Mouse (Mus musculus): Measurements from ENCODE around the gene Espnl. TPM values are rescaled to one million over a fixed set of nuclear protein-coding genes. Genes with fewer than 3 reads are reported as not detected.

Espnl gene
- under 1 TPM in 1 of 2 experiments, not detected in 1; 0.10 TPM for total RNA-seq (2021)

GRCm38 (mm10) chr1:91321760-91322438 lies at the start of gene Espnl:
TSS of gene Espnl (plus strand) at chr1:91322075.
- DNase-seq = peak; percentile 39 to 43
- intact Hi-C loops (cut with DNase I) = no loop called here

- intact Hi-C loops (cut with DNase I) = no loop called here
- no peak for DNase-seq
These were observed 49.6 kb upstream of the Espnl start for GRCm38 (mm10) chr1:91272260-91272659.

GRCm38 (mm10) chr1:91276581-91276980 lies 45.3 kb upstream of the Espnl start:
- intact Hi-C loops (cut with DNase I) = no loop called here
- DNase-seq = no peak

GRCm38 (mm10) chr1:91277480-91277879 lies 44.4 kb upstream of the Espnl start:
- DNase-seq = no peak
- intact Hi-C loops (cut with DNase I) = no loop called here

GRCm38 (mm10) chr1:91278410-91279119 lies 43.3 kb upstream of the Espnl start:
- DNase-seq = no peak
- intact Hi-C loops (cut with DNase I) = no loop called here

GRCm38 (mm10) chr1:91279126-91279525 lies 42.7 kb upstream of the Espnl start:
- intact Hi-C loops (cut with DNase I) = no loop called here
- no peak for DNase-seq

GRCm38 (mm10) chr1:91282582-91282981 lies 39.3 kb upstream of the Espnl start:
- no peak for DNase-seq

GRCm38 (mm10) chr1:91289375-91289774 lies 32.5 kb upstream of the Espnl start:
- no peak for DNase-seq
- intact Hi-C loops (cut with DNase I) = no loop called here

More at GRCm38 (mm10) chr1:91282582-91282981, 39.3 kb upstream of the Espnl start:
- intact Hi-C loops (cut with DNase I) = no loop called here

GRCm38 (mm10) chr1:91292101-91292825 lies 29.6 kb upstream of the Espnl start:
- intact Hi-C loops (cut with DNase I) = no loop called here
- no peak for DNase-seq

GRCm38 (mm10) chr1:91295544-91295943 lies 26.3 kb upstream of the Espnl start:
- intact Hi-C loops (cut with DNase I) = no loop called here
- DNase-seq = no peak

GRCm38 (mm10) chr1:91297799-91298744 lies 23.8 kb upstream of the Espnl start, which contains the start of gene Scly:
TSS of gene Scly (plus strand) at chr1:91298338.
- DNase-seq = peak; percentile 95 to 96
- intact Hi-C loops (cut with DNase I) = loop anchor here (2.0 kb wide), 1 partner anchor 47 kb away; the partner anchor contains the start of gene Ube2f

GRCm38 (mm10) chr1:91299026-91299706 lies 22.7 kb upstream of the Espnl start:
- intact Hi-C loops (cut with DNase I) = loop anchor here (2.0 kb wide), 1 partner anchor 48 kb away; the partner anchor contains the start of gene Ube2f

GRCm38 (mm10) chr1:91299707-91300426 lies 22.0 kb upstream of the Espnl start:
- intact Hi-C loops (cut with DNase I) = loop anchor here (2.0 kb wide), 1 partner anchor 49 kb away; the partner anchor contains the start of gene Ube2f

More at GRCm38 (mm10) chr1:91299026-91299706, 22.7 kb upstream of the Espnl start:
- DNase-seq = no peak

GRCm38 (mm10) chr1:91301206-91301920 lies 20.5 kb upstream of the Espnl start:
- peak in 1 of 2 experiments; percentile 12 for DNase-seq
- intact Hi-C loops (cut with DNase I) = no loop called here

More at GRCm38 (mm10) chr1:91299707-91300426, 22.0 kb upstream of the Espnl start:
- peak; percentile 33 to 45 for DNase-seq

GRCm38 (mm10) chr1:91302021-91302420 lies 19.9 kb upstream of the Espnl start:
- intact Hi-C loops (cut with DNase I) = no loop called here
- no peak for DNase-seq

- DNase-seq = no peak
- intact Hi-C loops (cut with DNase I) = no loop called here
These were observed 17.3 kb upstream of the Espnl start for GRCm38 (mm10) chr1:91304621-91305020.

- no peak for DNase-seq
- intact Hi-C loops (cut with DNase I) = no loop called here
These were observed 12.3 kb upstream of the Espnl start for GRCm38 (mm10) chr1:91309366-91310085.

Measured in heart, postnatal 10 days (tissue).